Mouse (Mus musculus): ENCODE measurements around the gene Syn3. TPM values are rescaled to one million over a fixed set of nuclear protein-coding genes. Genes with fewer than 3 reads are reported as not detected.
"Not testable (repeated sequence)": the region's sequence is repeated elsewhere in the genome, so short reads cannot be mapped to it uniquely, and the experiment has no call there.

Syn3 gene
- polyA plus RNA-seq, 1 experiment from 2014 or later = 0.99 TPM

GRCm38 (mm10) chr10:86046371-86046770 is 452.3 kb downstream of the Syn3 start:
- Histone ChIP-seq H3K4me1 (ENCODE audit: control insufficient read depth, insufficient read depth, low read length) (no peaks in the 10 kb centered on the region), H3K27ac (ENCODE audit: low read depth, low read length) (no peak overlapping the region), H3K4me2 (no peak overlapping the region), H3K9ac (ENCODE audit: low read depth, low read length) (no peak overlapping the region), H3K27me3 (ENCODE audit: control insufficient read depth, insufficient read depth, low read length) (no peaks in the 10 kb centered on the region), H3K9me3 (replicated peaks; ENCODE audit: control insufficient read depth, low read length) (no peaks in the 10 kb centered on the region), H3K36me3 (ENCODE audit: control insufficient read depth, insufficient read depth, low read length) (peaks cover 3% of the 10 kb centered on the region; the same call in 1 of the 2 replicates), H3K4me3 (ENCODE audit: low read depth, low read length) (no peak overlapping the region)
- WGBS (ENCODE audit: insufficient replicate concordance) = 93% methylated on average over 1 of the region's 1 CpGs
- no peak for ATAC-seq (replicated peaks; ENCODE audit: insufficient number of reproducible peaks, low FRiP score, low TSS enrichment)

GRCm38 (mm10) chr10:86044066-86044465 is 454.6 kb downstream of the Syn3 start:
- no peak overlapping the region for H3K4me3 ChIP-seq (ENCODE audit: low read depth, low read length)
- H3K9ac ChIP-seq (ENCODE audit: low read depth, low read length) = no peak overlapping the region
- WGBS (ENCODE audit: insufficient replicate concordance) = 90% methylated on average over 8 of the region's 8 CpGs
- H3K27me3 ChIP-seq (ENCODE audit: control insufficient read depth, insufficient read depth, low read length) = no peaks in the 10 kb centered on the region
- H3K36me3 ChIP-seq (ENCODE audit: control insufficient read depth, insufficient read depth, low read length) = peaks cover 3% of the 10 kb centered on the region; the same call in 1 of the 2 replicates
- H3K27ac ChIP-seq (ENCODE audit: low read depth, low read length) = no peak overlapping the region
- H3K4me2 ChIP-seq = no peak overlapping the region
- no peaks in the 10 kb centered on the region for H3K9me3 ChIP-seq (replicated peaks; ENCODE audit: control insufficient read depth, low read length)
- no peak for ATAC-seq (replicated peaks; ENCODE audit: insufficient number of reproducible peaks, low FRiP score, low TSS enrichment)
- H3K4me1 ChIP-seq (ENCODE audit: control insufficient read depth, insufficient read depth, low read length) = no peaks in the 10 kb centered on the region

DNA sequence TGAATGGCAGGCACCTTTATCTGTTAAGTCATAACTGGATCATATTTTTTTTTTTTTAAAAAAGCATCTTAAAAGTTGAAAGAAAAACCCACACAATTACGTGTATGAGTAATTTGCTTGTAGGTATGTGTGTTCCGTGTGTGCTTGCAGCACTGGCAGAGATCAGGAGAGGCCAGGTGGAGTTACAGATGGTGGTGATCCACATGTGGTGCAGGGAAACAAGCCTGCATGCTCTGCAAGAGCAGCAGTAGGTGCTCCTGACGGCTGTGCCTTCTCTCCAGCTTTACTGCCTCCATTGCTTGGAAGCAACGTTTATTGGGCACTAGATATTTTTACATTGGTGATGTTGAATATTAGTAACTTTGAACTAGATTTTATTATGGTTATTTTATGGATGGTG is 455.0 kb downstream of the Syn3 start:
- peaks cover 3% of the 10 kb centered on the region; the same call in 1 of the 2 replicates for H3K36me3 ChIP-seq (ENCODE audit: control insufficient read depth, insufficient read depth, low read length)
- H3K4me2 ChIP-seq = no peak overlapping the region
- H3K9ac ChIP-seq (ENCODE audit: low read depth, low read length) = no peak overlapping the region
- no peak overlapping the region for H3K27ac ChIP-seq (ENCODE audit: low read depth, low read length)
- H3K27me3 ChIP-seq (ENCODE audit: control insufficient read depth, insufficient read depth, low read length) = no peaks in the 10 kb centered on the region
- H3K4me1 ChIP-seq (ENCODE audit: control insufficient read depth, insufficient read depth, low read length) = no peaks in the 10 kb centered on the region
- no peak for ATAC-seq (replicated peaks; ENCODE audit: insufficient number of reproducible peaks, low FRiP score, low TSS enrichment)
- WGBS (ENCODE audit: insufficient replicate concordance) = 84% methylated on average over 4 of the region's 4 CpGs
- H3K9me3 ChIP-seq (replicated peaks; ENCODE audit: control insufficient read depth, low read length) = no peaks in the 10 kb centered on the region
- H3K4me3 ChIP-seq (ENCODE audit: low read depth, low read length) = no peak overlapping the region

DNA sequence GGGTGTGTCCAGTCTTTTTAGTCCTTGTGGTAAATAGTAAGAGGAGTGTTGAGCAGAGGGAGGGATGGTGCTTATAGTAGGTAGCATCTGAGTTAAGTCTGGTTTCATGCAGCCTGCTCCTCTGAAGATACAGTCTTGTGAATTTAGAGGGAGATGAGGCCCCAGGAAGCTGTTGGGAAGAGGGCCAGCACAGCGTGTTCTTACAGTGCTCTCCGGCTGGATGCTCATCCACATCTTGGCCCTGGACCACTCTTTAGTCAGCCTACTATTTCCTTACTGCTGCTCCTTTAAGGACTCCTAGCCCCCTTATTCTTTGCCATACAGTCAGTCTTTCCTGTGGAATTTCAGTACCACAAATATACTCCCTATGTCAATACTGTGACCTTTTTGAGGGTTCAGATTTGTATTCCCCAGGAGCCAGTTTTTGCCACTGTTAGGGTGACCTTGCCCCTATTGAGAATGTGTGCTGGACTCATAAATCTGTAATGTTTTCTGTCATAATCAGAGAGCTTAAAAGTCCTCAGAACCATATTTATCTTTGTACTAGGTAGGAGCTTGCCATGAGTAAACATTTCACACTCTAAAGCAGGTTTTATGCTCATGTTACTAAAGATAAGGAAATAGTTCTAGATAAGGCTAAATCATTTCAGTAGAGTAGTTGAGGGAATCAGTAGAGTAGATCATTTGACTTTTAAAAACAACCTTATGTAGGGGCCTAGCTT is 464.5 kb downstream of the Syn3 start:
- 94% methylated on average over 2 of the region's 2 CpGs for WGBS (ENCODE audit: insufficient replicate concordance)
- Histone ChIP-seq H3K27ac (ENCODE audit: low read depth, low read length) (no peak overlapping the region), H3K36me3 (ENCODE audit: control insufficient read depth, insufficient read depth, low read length) (no peaks in the 10 kb centered on the region; the same call in 1 of the 2 replicates), H3K27me3 (ENCODE audit: control insufficient read depth, insufficient read depth, low read length) (no peaks in the 10 kb centered on the region), H3K9ac (ENCODE audit: low read depth, low read length) (no peak overlapping the region), H3K4me2 (no peak overlapping the region), H3K9me3 (replicated peaks; ENCODE audit: control insufficient read depth, low read length) (no peaks in the 10 kb centered on the region), H3K4me3 (ENCODE audit: low read depth, low read length) (no peak overlapping the region), H3K4me1 (ENCODE audit: control insufficient read depth, insufficient read depth, low read length) (no peaks in the 10 kb centered on the region)
- no peak for ATAC-seq (replicated peaks; ENCODE audit: insufficient number of reproducible peaks, low FRiP score, low TSS enrichment)

- Histone ChIP-seq H3K27me3 (ENCODE audit: control insufficient read depth, insufficient read depth, low read length) (no peaks in the 10 kb centered on the region), H3K4me2 (no peak overlapping the region), H3K4me3 (ENCODE audit: low read depth, low read length) (no peak overlapping the region), H3K9me3 (replicated peaks; ENCODE audit: control insufficient read depth, low read length) (no peaks in the 10 kb centered on the region), H3K27ac (ENCODE audit: low read depth, low read length) (no peak overlapping the region), H3K36me3 (ENCODE audit: control insufficient read depth, insufficient read depth, low read length) (no peaks in the 10 kb centered on the region; the same call in none of the 2 replicates), H3K9ac (ENCODE audit: low read depth, low read length) (no peak overlapping the region), H3K4me1 (ENCODE audit: control insufficient read depth, insufficient read depth, low read length) (no peaks in the 10 kb centered on the region)
- WGBS (ENCODE audit: insufficient replicate concordance) = 85% methylated on average over 3 of the region's 3 CpGs
- ATAC-seq (replicated peaks; ENCODE audit: insufficient number of reproducible peaks, low FRiP score, low TSS enrichment) = no peak
Observed at GRCm38 (mm10) chr10:86032517-86032916, 466.2 kb downstream of the Syn3 start.

GRCm38 (mm10) chr10:86030743-86031142 is 468.0 kb downstream of the Syn3 start:
- no peak overlapping the region for H3K27ac ChIP-seq (ENCODE audit: low read depth, low read length)
- no peak overlapping the region for H3K4me3 ChIP-seq (ENCODE audit: low read depth, low read length)
- H3K9me3 ChIP-seq (replicated peaks; ENCODE audit: control insufficient read depth, low read length) = no peaks in the 10 kb centered on the region
- H3K27me3 ChIP-seq (ENCODE audit: control insufficient read depth, insufficient read depth, low read length) = no peaks in the 10 kb centered on the region
- no peaks in the 10 kb centered on the region for H3K4me1 ChIP-seq (ENCODE audit: control insufficient read depth, insufficient read depth, low read length)
- 89% methylated on average over 7 of the region's 7 CpGs for WGBS (ENCODE audit: insufficient replicate concordance)
- H3K9ac ChIP-seq (ENCODE audit: low read depth, low read length) = no peak overlapping the region
- no peak overlapping the region for H3K4me2 ChIP-seq
- no peaks in the 10 kb centered on the region; the same call in none of the 2 replicates for H3K36me3 ChIP-seq (ENCODE audit: control insufficient read depth, insufficient read depth, low read length)
- ATAC-seq (replicated peaks; ENCODE audit: insufficient number of reproducible peaks, low FRiP score, low TSS enrichment) = no peak

DNA sequence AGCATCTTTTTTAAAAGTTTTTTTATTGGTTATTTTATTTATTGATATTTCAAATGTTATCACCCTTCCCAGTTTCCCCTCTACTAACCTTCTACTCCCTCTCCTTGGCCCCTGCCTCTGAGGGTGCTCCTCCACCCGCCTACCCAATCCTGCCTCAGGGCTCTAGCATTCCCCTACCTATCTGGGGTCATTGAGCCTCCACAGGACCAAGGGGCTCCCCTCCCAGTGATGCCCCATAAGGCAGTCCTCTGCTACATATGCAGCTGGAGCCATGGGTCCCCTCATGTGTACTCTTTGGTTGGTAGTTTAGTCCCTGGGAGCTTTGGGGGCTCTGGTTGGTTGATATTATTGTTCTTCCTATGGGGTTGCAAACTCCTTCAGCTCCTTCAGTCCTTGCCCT is 471.9 kb downstream of the Syn3 start:
- not testable (repeated sequence) for ATAC-seq (replicated peaks; ENCODE audit: insufficient number of reproducible peaks, low FRiP score, low TSS enrichment); H3K4me3 ChIP-seq (ENCODE audit: low read depth, low read length); H3K4me2 ChIP-seq; H3K9ac ChIP-seq (ENCODE audit: low read depth, low read length); H3K27ac ChIP-seq (ENCODE audit: low read depth, low read length); H3K36me3 ChIP-seq (ENCODE audit: control insufficient read depth, insufficient read depth, low read length); H3K27me3 ChIP-seq (ENCODE audit: control insufficient read depth, insufficient read depth, low read length); H3K9me3 ChIP-seq (replicated peaks; ENCODE audit: control insufficient read depth, low read length); H3K4me1 ChIP-seq (ENCODE audit: control insufficient read depth, insufficient read depth, low read length)
- 62% methylated on average over 1 of the region's 1 CpGs for WGBS (ENCODE audit: insufficient replicate concordance)

DNA sequence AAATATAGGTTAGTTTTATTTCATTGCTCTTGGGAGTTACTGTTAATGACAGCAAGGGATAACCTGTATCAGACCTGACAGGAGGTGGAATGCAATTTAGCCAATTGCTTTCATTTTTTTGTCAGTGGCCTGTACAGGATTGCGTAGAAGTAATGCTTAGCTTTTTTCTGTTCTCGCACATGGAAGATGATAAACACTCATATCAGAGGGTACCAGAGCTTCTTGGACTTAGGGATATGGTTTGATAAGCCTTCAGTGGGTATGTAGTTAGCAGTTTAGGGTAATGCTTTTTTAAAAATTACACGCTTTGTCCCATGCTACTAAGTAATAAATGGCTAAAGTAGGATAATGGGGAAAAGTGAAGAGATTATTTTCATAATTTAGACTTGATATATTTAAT is 472.3 kb downstream of the Syn3 start:
- H3K4me3 ChIP-seq (ENCODE audit: low read depth, low read length) = no peak overlapping the region
- peak overlapping the region; percentile 19; the same call in 1 of the 2 replicates for H3K4me2 ChIP-seq
- peak overlapping the region; percentile 57 for H3K27ac ChIP-seq (ENCODE audit: low read depth, low read length)
- H3K9me3 ChIP-seq (replicated peaks; ENCODE audit: control insufficient read depth, low read length) = no peaks in the 10 kb centered on the region
- H3K4me1 ChIP-seq (ENCODE audit: control insufficient read depth, insufficient read depth, low read length) = no peaks in the 10 kb centered on the region; the same call in 1 of the 2 replicates
- no peaks in the 10 kb centered on the region for H3K27me3 ChIP-seq (ENCODE audit: control insufficient read depth, insufficient read depth, low read length)
- peak; percentile 69 for ATAC-seq (replicated peaks; ENCODE audit: insufficient number of reproducible peaks, low FRiP score, low TSS enrichment)
- no peaks in the 10 kb centered on the region; the same call in none of the 2 replicates for H3K36me3 ChIP-seq (ENCODE audit: control insufficient read depth, insufficient read depth, low read length)
- H3K9ac ChIP-seq (ENCODE audit: low read depth, low read length) = no peak overlapping the region
- WGBS (ENCODE audit: insufficient replicate concordance) = 72% methylated on average over 3 of the region's 3 CpGs

- ATAC-seq (replicated peaks; ENCODE audit: insufficient number of reproducible peaks, low FRiP score, low TSS enrichment) = no peak
- Histone ChIP-seq H3K4me1 (ENCODE audit: control insufficient read depth, insufficient read depth, low read length) (no peaks in the 10 kb centered on the region; the same call in 1 of the 2 replicates), H3K36me3 (ENCODE audit: control insufficient read depth, insufficient read depth, low read length) (no peaks in the 10 kb centered on the region; the same call in none of the 2 replicates), H3K9me3 (replicated peaks; ENCODE audit: control insufficient read depth, low read length) (no peaks in the 10 kb centered on the region), H3K27ac (ENCODE audit: low read depth, low read length) (peak overlapping the region; percentile 57), H3K9ac (ENCODE audit: low read depth, low read length) (no peak overlapping the region), H3K27me3 (ENCODE audit: control insufficient read depth, insufficient read depth, low read length) (no peaks in the 10 kb centered on the region), H3K4me3 (ENCODE audit: low read depth, low read length) (no peak overlapping the region), H3K4me2 (peak overlapping the region; percentile 19; the same call in 1 of the 2 replicates)
- 83% methylated on average over 2 of the region's 2 CpGs for WGBS (ENCODE audit: insufficient replicate concordance)
Observed at GRCm38 (mm10) chr10:86025906-86026305, 472.8 kb downstream of the Syn3 start.

All from heart, embryonic 11.5 days (tissue).